Mouse (Mus musculus): Measurements from ENCODE around the gene Myrip.

- no peak for TF ChIP-seq CTCF (IDR thresholded peaks at IDR 0.05)
- TF ChIP-seq POLR2A (IDR thresholded peaks at IDR 0.05; ENCODE audit: insufficient read depth, low read depth, low read length), result no peak
- no peak for TF ChIP-seq EP300 (IDR thresholded peaks at IDR 0.05; ENCODE audit: insufficient read depth, low read depth, low read length)
Measured at GRCm38 (mm10) chr9:120449696-120450329, 148.5 kb downstream of the Myrip start.

All from heart, adult 2 months (tissue).